Mouse (Mus musculus): Measurements from ENCODE around the gene Gtf2ird2.

The Gtf2ird2 gene

GRCm38 (mm10) chr5:134183880-134184808, at the start of gene Gtf2ird2:
TSS of gene Gtf2ird2 (plus strand) at chr5:134184019.
- DNase-seq: peak; percentile 99

GRCm38 (mm10) chr5:134136022-134136421, 47.8 kb upstream of the Gtf2ird2 start:
- DNase-seq: peak; percentile 43

- DNase-seq: no peak
Measured at GRCm38 (mm10) chr5:134137933-134138332, 45.9 kb upstream of the Gtf2ird2 start.

GRCm38 (mm10) chr5:134139429-134139828, 44.4 kb upstream of the Gtf2ird2 start:
- no peak for DNase-seq

GRCm38 (mm10) chr5:134141236-134141635, 42.6 kb upstream of the Gtf2ird2 start:
- DNase-seq: no peak

GRCm38 (mm10) chr5:134142381-134142780, 41.4 kb upstream of the Gtf2ird2 start:
- no peak for DNase-seq

DNA sequence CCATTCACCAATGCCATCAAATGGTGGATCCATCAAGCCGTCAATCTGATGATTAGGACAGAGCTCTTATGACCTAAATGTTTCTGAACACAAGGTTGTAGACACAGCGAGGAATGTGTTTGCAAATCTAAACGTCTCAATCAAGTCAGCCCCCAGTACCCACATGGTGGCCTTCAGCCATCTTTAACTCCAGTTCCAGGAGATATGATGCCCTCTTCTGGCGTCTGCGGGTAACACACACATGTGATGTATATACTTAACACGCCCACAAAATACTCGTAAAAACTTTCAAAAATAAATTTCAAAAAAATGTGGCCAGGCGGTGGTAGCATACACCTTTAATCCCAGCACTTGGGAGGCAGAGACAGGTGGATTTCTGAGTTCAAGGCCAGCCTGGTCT, 38.8 kb upstream of the Gtf2ird2 start:
- no peak for DNase-seq

- DNase-seq: no peak
Measured at GRCm38 (mm10) chr5:134147194-134147753, 36.5 kb upstream of the Gtf2ird2 start.

DNA sequence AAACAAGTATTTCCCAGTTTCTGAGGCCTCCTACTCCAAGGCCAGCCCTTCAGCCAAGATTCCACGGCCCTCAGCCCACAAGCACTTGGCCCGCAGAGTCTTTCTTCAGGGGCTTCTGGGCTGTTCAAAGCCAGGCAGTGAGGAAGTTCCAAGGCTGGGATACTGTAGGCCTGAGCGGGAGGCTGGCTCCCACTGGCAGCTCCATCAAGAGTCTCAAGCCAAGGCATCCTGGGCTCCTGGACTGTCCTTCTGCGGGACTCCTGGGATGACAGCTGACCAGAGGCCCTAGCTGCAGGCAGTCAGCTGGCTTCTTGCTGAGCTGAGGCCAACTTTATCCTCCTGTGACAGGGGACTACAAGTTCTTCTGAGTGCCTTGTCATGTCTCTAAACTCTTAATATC, 35.7 kb upstream of the Gtf2ird2 start:
- no peak for DNase-seq

DNA sequence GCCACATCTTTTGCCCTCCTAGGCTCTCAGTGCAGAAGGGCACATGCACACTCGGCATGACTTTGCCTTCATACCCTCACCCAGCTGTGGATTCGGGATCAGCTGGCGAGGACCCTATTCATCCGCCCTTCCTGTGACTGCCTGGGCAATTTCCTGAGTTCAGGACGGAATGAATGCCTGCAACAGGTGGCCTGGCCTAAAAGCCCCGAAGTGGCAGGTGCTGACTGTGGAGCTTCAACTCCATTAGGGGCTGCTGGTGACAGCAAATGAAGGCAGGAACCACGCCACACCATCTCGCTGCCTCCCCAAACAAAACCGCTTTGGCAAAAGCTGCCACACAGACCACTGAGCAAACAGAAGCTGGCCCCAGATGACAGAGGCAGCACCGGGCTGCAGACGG, 31.9 kb upstream of the Gtf2ird2 start:
- no peak for DNase-seq

DNA sequence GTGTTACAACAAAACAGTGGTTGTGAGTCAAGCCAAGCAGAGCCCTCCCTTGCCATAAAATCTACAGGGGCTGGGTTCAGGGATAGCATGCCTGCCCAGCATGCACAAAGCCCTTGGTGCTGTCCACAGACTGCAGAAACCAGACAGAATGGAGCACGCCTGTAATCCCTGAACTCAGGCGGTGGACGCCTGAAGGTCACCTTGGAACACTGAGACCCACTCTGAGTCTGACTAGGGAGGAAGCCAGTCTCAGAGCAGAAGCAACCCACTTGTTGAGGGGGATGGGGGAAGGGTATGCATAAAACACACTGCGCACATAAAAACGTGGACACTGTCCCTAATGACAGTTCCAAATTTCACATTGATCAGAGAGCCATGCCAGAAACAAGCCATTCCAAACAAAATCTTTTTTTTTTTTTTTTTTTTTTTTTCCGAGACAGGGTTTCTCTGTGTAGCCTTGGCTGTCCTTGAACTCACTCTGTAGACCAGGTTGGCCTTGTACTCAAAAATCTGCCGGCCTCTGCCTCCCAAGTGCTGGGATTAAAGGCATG, 27.8 kb upstream of the Gtf2ird2 start:
- DNase-seq: no peak

DNA sequence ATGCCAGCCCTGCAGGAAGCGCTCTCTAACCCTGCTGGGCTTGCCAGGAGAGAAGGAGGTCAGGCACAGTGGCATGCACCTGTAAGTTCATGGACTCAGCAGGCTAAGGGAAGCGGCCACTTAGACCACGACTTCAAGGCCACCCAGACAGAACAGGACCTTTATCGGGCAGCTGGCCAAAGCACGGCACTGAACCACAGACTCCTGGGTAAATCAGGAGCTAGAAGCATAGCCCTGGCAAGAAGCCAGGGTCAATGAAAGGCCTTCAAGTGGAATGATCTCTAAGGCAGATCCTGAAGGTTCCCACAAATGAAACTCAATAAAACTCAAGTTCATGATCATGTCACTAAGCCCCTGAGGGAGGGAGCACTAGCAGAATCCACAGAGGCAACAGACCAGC, 19.1 kb upstream of the Gtf2ird2 start:
- peak; percentile 75 for DNase-seq

DNA sequence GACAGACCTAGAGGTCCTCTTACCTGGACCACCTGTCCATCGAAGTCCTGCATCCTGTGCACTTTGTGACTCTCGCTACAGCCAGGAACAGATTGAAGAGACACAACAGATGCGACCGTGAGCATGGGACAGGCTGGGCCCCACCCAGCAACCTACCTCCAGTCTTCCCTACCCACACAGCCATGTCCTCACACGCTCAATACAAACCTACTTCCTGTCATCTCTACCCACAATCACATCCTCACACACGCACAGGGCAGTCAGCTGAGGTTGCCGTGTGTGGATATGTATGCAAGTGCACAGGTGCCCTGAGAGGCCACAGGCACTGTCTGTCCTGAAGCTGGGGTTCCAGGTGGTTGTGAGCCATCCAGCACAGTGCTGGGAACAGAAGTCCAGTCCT, 17.2 kb upstream of the Gtf2ird2 start:
- DNase-seq: no peak

DNA sequence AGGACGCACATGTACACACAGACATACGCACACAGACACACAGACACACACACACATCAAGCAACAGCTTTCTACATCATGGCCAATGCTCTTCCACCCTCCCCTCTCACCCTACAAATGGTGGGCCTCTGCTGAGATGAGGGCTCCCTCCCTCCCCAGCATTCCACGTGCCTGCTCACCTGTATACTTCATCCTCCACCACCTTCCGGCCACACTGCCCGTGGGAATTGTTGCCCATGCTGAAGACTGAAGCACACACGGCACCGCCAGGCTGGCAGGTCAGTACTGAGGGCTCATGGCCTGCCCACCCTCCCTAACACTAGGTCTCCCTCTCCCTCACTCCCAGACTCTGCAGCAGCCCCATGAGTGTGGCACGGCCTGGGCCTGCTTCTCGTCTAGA, 15.8 kb upstream of the Gtf2ird2 start:
- no peak for DNase-seq

- no peak for DNase-seq
Measured at GRCm38 (mm10) chr5:134169231-134169630, 14.6 kb upstream of the Gtf2ird2 start.

DNA sequence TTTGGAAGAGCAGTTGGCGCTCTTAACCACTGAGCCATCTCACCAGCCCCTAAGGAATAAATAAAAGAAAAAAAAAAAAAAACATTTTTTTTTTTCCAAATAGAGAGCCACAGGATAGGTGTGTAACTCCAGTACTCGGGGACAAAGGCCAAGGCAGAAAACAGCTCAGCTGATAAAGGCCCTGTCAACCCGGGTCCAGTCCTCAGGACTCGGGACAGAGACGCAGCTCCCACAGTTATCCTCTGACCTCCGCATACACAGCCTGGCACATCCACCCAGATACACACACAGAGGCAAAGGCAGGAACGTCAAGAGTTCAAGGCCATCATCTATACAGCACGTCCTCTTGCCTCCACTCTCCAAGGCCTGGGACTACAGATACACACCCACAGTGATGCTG, 13.7 kb upstream of the Gtf2ird2 start:
- DNase-seq: no peak

- no peak for DNase-seq
Measured at GRCm38 (mm10) chr5:134173206-134173605, 10.6 kb upstream of the Gtf2ird2 start.

DNA sequence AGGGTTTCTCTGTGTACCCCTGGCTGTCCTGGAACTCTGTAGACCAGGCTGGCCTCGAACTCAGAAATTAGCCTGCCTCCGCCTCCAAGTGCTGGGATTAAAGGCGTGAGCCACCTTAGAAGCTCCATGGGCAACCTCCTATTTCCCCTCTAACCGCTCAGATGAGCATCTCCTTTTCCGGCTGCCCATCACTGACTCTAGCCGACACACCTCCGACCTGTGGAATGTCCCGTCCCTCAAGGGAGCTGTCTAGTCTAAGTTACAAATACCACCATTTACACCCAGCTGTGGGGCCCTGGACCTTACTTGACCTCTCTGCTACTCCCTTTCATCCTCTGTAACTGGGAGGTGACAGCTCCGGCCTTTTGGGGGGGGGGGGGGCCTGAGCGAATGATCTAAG, 8.1 kb upstream of the Gtf2ird2 start:
- no peak for DNase-seq

- DNase-seq: peak; percentile 92
Measured at GRCm38 (mm10) chr5:134176169-134176881, 7.5 kb upstream of the Gtf2ird2 start, which contains the start of gene Rcc1l. TSS of gene Rcc1l (minus strand) at chr5:134176774.

GRCm38 (mm10) chr5:134178536-134178935, 5.3 kb upstream of the Gtf2ird2 start:
- DNase-seq: no peak

- DNase-seq: peak; percentile 86
Measured at GRCm38 (mm10) chr5:134179871-134180270, 3.9 kb upstream of the Gtf2ird2 start.

GRCm38 (mm10) chr5:134182172-134182571, 1.6 kb upstream of the Gtf2ird2 start:
- no peak for DNase-seq

DNA sequence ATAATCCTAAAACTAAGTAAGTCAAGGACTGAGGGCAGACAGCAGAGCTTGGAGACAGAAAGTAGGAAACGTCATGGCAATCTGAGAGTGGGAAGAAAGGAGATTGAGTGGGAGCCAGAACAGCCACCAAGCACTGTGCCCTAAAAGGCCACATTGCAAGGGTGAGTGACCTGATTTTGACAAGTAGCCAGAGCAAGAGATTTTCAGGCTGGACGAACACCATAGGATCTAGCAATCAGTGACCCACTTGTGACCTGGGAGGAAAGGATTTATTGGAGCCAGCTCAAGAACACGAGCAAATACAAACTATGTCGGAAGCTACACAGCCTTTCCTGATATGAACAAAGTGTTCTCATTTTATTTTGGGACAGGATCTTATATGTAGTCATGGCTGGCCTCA, 1.1 kb upstream of the Gtf2ird2 start:
- peak; percentile 74 for DNase-seq

Data from kidney, adult 9 months (tissue).